Mouse (Mus musculus) monocyte, adult 2 months (primary cell): ENCODE measurements around the gene Auts2.

Experiments
- DNase-seq, 2 experiments: peaks; one replicate each; pipeline ENCODE4 v3.0.0; 2022; ENCODE audit warnings: low spot score in 2 of 2, low read depth in 1 of 2

Gene Auts2

GRCm38 (mm10) chr5:132114561-132115301 is 428.4 kb downstream of the Auts2 start:
- no peak for DNase-seq

GRCm38 (mm10) chr5:132113480-132113879 is 429.7 kb downstream of the Auts2 start:
- DNase-seq = no peak

DNA sequence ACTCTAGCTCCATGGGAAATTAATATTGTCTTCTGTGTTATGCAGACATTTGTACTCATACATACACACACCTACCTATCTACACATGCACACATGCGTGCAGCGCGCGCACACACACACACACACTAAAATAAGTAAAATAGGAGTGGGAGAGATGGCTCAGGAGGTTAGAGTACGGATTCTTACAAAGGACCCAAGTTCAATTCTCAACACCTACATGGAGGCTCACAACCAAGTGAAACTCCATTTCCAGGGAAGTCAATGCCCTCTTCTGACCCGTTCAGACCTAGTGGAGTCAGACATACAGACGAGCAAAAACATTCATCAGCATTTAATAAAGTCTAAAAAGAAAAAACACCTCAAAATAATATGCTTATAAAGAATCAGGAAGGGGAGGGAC is 430.5 kb downstream of the Auts2 start:
- DNase-seq = no peak

GRCm38 (mm10) chr5:132102426-132102825 is 440.7 kb downstream of the Auts2 start:
- DNase-seq = no peak

GRCm38 (mm10) chr5:132098461-132098860 is 444.7 kb downstream of the Auts2 start:
- DNase-seq = no peak

- DNase-seq = no peak
These were observed 450.4 kb downstream of the Auts2 start for GRCm38 (mm10) chr5:132092721-132093120.

- no peak for DNase-seq
These were observed 453.5 kb downstream of the Auts2 start for GRCm38 (mm10) chr5:132089496-132090250.

GRCm38 (mm10) chr5:132088585-132088984 is 454.6 kb downstream of the Auts2 start:
- DNase-seq = no peak

DNA sequence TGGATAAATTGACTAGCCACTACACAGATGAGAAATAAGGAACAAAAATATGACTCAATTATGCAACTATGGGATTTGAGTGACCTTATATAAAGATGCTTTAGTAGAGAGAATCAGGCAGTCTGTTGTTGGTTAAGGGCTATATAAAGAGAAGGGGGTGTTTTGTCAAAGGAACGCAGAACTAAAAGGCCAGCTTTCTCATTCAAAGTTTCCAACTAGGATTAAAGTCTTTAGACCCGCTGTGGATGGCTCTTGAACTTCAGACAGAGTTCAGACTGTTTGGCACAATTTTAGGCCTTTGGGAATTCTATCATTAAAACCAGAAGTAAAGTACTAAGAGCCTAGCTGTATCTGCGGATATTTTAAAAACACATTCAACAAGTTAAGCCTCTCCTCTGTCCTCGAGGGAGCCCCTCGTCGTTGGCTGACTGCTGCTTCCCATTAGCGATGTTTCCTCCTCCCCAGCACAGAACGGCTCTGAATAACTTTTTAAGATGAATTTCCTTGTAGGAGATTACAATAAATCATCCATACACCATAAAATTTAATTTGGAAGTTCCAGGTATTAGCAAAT is 459.3 kb downstream of the Auts2 start:
- no peak for DNase-seq

DNA sequence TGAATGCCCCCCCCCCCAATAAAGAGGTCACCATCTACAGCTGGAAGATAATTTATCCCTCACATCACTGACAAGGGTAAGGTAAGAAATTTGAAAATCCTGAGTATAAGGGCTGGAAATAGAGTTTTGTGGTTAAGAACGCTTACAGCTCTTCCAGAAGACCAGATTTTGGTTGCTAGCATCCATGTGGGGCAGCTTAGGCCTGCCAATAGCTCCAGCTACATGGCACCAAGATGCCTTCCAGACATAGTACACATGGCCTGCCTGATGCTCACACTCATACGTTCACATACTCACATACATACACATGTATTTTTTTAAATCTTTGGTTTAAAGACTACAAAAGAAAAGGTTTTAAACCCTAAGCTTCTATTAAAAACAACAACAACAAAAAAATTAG is 467.2 kb downstream of the Auts2 start:
- no peak for DNase-seq

DNA sequence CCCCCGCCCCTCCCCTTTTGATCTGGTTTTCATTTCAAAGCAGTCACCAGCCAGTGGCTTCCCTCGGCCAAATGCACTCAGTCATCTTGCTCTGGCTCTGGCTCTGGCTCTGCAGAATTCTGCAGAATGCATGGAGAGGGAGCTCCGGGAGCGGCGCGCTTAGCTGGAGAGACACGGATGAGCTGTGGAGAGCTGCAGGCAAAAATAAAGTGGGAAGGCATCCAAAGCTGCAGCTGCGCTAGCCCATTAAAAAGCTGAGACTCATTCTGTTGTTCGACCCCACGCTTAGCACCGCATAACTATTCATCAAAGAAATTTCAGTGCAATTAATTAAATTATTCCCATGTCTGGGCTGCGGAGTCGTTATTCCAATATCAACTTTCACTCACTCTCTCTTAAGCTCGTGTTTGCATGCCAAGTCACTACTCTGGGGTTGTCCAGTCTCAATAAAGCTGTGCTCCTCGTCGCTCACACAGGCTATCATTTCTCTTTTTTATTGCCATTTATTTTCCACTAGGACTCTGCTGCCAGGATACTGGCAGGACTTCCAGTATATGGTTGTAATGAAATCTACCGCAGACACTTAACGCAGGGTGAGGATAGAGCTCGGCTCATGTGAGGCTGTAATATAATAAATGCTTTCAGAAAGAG is 468.3 kb downstream of the Auts2 start:
- DNase-seq = no peak

DNA sequence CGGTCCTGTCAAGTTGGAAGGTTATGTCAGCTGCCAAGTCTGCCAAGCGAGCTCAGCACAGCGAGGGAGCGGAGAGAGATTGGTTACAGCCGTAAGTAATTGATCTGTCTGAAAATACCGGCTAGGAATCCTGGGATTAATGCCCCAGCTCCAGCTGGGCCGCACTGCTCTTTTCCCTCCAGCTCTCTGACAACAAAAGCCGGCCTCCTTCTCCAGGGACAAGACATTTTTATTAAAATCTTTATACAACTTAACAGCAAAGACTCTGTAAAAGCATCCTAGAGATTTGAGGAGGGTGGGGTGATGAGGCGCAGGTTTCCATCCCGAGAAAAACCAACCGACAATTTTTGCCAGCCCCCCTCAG is 468.8 kb downstream of the Auts2 start:
- no peak for DNase-seq

DNA sequence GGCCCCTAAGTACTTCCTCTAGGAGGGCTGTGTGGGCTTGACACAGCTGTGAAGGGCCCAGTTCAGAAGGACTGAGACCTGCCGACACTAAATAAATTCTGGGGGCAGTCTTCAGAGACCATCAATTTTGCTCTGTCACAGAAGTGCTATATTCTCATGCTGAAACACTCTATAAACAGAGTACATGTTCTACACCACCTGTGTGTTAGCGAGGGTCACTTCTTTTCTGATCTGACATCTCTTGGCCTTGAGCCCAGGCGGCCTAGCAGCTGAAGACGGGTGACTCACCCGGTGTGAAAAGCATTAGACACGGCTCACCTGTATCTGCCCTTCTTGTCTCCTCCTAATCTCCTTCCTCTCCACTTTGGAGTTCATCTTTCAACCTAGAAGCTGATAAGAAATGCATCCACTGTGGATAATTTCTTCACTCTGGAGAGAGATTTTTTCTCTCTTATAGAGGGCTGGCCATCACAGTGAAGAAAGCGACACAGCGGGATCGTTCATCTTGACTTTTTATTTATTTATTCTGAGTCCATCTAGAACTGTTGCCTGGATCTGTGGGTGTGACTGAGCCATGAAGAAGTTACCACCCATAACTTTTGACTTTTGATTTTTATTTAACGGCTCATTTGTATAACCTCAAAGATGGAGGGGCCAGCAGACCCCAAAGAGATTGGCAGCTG is 469.3 kb downstream of the Auts2 start:
- DNase-seq = no peak

- no peak for DNase-seq
These were observed 470.8 kb downstream of the Auts2 start for GRCm38 (mm10) chr5:132072356-132072755.

- DNase-seq = no peak
These were observed 475.1 kb downstream of the Auts2 start for GRCm38 (mm10) chr5:132067750-132068739.

DNA sequence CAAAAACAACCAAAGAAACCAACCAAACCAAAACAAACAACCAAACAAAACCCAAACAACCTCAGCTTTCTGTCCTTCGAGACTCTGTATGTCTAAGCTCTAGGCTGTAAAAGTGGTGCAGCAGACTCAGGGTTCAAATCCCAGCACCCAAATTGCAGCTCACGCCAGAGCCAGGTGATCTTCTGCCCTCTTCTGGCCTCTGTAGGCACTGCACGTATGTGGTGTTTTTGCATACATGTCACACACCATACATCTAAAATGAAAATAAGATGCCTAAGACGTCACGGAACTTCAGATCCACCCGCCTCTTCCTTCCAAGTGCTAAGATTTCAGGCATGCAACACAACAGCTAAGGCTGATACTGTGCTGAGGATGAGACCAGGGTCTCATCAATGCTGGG is 483.0 kb downstream of the Auts2 start:
- no peak for DNase-seq

- DNase-seq = no peak
These were observed 490.5 kb downstream of the Auts2 start for GRCm38 (mm10) chr5:132052637-132053036.

- DNase-seq = no peak
These were observed 503.6 kb downstream of the Auts2 start for GRCm38 (mm10) chr5:132039584-132039983.

DNA sequence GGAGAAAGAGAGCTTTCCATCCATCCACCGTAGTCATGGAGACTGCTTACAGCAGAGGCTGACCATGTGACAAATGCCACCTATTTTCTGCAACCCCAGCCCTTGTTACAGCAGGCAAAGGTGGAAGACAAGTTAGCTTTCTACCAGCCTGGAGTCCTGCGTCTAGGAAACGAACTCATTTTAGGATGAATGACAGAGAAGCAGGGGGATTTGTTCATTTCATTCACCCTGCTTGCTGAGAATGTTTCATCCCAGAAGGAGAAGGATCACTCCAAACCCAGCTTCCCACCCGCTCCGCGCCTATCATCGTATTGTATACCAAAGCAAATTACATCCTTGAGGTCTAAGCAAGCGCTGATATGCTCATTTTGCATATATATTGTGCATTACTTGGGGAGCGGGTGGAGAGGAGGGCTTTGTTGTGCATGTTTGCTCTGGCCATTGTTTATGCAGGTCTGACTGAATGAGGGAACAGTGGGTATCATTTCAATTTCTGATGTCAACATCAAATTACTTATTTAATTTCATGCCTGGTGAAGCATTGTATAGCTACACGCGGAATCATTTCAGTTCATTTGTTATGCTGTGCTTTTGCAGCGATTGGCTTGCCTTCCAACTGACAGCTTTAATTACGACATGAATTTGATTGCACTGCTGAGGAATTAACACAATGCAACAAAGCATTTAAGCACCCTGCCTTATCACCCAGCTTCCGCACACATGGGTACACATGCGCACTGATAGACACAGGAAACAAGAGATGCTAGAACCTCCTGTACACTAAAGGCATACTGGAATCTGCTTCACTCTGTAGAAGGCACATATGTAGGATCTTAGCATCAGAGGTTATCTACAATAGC is 509.4 kb downstream of the Auts2 start:
- DNase-seq = no peak
